Mouse (Mus musculus) left cerebral cortex, adult 2 months (tissue): Measurements from ENCODE around the gene Ppp2ca. TPM values are rescaled to one million over a fixed set of nuclear protein-coding genes. Genes with fewer than 3 reads are reported as not detected.
A peak's percentile ranks its signal among the peaks of the same experiment; 100 is the strongest.
"Not testable (repeated sequence)": the region's sequence is repeated elsewhere in the genome, so short reads cannot be mapped to it uniquely, and the experiment has no call there.

Source experiments
- DNase-seq, 2 experiments: peaks; one replicate each; pipeline ENCODE4 v3.0.0; 2021 to 2022; ENCODE audit warnings: low spot score in 2 of 2, mixed read lengths in 1 of 2; ENCODE audit errors: extremely low spot score in 1 of 2
- H3K27ac ChIP-seq: fragments of 200-600 bp; 2 replicates; pipeline ENCODE4 v1.8.1; 2022
- H3K4me3 ChIP-seq: fragments of 200-600 bp; 2 replicates; pipeline ENCODE4 v1.8.1; 2022
- CTCF ChIP-seq: fragments of 200-600 bp; IDR thresholded peaks from 2 replicates; pipeline ENCODE4 v1.8.1; 2022; ENCODE audit warnings: antibody characterized with exemption, mild to moderate bottlenecking, moderate library complexity
- intact Hi-C: fragments of 180-260 bp; cut with DNase I; formaldehyde crosslinking; loops from one replicate; pipeline ENCODE4 v1.15.1; 2025
- total RNA-seq, 2 experiments: library from RNA; stranded (reverse); gene quantifications; 2 replicates each; pipeline ENCODE4 v1.2.3; 2021

The Ppp2ca gene
- total RNA-seq, 2 experiments from 2014 or later = 109 to 121 TPM

DNA sequence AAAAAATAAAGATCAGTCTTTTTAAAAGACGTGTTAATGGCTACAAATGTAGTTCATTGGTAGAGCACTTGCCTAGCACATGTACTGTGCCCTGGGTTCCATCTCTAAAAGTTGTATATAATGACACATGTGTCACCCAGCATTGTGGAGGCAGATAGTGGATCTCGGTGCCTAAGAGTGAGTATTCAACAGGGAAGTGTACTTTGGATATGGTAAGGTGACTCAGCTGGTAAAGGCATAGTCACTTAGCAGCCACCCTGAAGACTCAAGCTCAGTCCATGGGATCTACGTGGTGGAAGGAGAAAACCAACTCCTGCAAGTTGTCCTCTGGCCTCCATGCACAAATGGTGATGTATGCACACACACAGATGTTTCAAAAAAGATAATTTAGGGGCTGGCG lies 26.0 kb downstream of the Ppp2ca start:
- intact Hi-C loops = no loop called here
- H3K4me3 ChIP-seq = no peak overlapping the region
- no peak for TF ChIP-seq CTCF
- H3K27ac ChIP-seq = no peak overlapping the region
- DNase-seq = no peak

DNA sequence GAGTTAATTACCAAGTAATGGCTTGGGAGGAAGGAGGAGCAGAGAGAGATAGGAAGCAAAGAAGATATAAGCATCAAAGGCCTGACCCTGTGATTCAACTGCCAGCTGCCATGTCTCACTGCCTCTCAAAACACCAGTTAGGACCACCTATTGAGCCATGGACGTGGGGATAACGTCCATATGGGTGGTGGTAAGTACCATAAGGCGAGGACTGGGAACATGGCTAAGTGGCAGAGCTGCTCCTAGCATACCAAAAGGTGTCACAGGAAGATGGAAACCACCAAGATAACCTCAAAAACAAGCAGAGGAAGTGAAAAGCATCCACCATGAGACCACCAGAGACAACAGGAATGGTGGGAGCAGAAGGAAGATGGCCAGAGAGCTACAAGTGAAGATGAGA lies 28.7 kb downstream of the Ppp2ca start:
- no peak for TF ChIP-seq CTCF
- no peak for DNase-seq
- Histone ChIP-seq H3K27ac (no peak overlapping the region; the same call in 1 of the 2 replicates), H3K4me3 (no peak overlapping the region)
- intact Hi-C loops = no loop called here

DNA sequence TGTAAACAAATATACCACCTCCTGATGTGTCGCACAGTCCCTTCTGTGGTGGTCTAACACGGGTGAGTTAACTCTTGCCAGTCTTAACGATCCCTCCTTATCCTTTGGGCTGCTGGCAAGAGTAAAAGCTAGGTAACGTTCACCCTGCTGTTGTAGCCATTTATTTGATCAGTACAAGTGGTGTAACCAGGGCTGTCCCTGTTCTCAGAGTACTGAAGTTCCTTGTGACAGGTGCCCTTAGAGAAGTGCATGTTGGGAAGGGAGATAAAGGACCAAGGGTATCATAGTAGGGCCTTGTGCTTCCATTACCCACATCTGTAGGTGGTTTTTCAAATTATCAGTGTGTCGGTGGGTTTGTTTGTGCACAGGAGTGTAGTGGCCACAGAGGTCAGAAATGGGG lies 29.3 kb downstream of the Ppp2ca start:
- intact Hi-C loops = no loop called here
- no peak for TF ChIP-seq CTCF
- Histone ChIP-seq H3K27ac (peak overlapping the region; percentile 80; the same call in 1 of the 2 replicates), H3K4me3 (no peak overlapping the region)
- no peak for DNase-seq

DNA sequence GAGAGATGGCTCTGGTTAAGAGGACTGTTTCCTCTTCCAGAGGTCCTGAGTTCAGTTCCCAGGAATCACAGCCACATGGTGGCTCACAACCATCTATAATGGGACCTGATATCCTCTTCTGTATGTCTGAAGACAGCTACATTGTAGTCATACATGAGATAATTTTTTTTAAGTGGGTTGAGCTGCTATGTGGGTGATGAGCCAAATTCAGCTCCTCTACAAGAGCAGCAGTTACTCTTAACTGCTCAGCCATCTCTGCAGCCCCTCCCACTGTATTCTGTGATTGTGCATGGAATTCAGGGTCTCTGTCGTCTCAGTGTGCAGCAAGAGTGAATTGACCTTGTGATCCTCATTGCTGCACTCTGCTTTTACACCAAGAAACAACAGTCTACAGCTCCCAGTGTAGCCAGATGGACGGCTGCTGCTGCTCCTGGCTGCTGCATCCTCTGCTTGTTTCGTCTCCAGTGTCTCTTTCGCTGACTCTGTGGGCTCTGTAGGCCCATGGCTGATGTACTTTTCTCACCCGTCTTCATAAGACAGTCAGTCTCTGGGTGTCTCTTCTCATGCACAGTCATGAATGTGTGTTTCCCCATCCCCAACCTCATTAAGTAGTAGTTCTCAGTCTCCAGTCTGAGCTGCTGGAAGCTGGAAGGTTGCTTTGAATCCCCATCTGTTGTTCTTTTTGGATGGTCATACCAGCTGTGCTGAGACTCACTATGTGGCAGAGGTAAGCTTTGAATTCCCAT lies 30.0 kb downstream of the Ppp2ca start:
- Histone ChIP-seq H3K4me3 (no peak overlapping the region), H3K27ac (peak overlapping the region; percentile 80)
- TF ChIP-seq CTCF = no peak
- DNase-seq = peak in 1 of 2 experiments; percentile 25
- intact Hi-C loops = no loop called here

DNA sequence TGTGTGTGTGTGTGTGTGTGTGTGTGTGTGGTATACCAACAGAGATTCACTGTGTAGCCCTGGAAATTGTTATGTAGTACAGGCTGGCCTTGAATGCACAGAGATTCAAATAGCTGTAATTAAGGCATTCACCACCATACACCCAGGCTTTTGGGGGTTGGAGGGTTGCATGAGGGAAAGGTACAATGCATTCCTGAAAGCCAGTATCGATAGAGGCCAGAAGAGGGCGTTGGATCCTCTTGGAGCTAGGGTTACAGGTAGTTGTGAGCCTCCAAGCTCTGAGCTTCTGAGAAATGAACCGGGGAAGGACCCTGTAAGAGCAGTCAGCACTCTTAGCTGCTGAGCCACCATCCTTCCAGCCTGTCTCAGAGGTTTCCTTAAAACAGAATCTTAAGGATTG lies 30.7 kb downstream of the Ppp2ca start:
- no peak overlapping the region for H3K4me3 ChIP-seq
- H3K27ac ChIP-seq = peak overlapping the region; percentile 78
- peak in 1 of 2 experiments; percentile 24 for DNase-seq
- intact Hi-C loops = no loop called here
- peak; percentile 28; the same call in 1 of the 2 replicates for TF ChIP-seq CTCF

DNA sequence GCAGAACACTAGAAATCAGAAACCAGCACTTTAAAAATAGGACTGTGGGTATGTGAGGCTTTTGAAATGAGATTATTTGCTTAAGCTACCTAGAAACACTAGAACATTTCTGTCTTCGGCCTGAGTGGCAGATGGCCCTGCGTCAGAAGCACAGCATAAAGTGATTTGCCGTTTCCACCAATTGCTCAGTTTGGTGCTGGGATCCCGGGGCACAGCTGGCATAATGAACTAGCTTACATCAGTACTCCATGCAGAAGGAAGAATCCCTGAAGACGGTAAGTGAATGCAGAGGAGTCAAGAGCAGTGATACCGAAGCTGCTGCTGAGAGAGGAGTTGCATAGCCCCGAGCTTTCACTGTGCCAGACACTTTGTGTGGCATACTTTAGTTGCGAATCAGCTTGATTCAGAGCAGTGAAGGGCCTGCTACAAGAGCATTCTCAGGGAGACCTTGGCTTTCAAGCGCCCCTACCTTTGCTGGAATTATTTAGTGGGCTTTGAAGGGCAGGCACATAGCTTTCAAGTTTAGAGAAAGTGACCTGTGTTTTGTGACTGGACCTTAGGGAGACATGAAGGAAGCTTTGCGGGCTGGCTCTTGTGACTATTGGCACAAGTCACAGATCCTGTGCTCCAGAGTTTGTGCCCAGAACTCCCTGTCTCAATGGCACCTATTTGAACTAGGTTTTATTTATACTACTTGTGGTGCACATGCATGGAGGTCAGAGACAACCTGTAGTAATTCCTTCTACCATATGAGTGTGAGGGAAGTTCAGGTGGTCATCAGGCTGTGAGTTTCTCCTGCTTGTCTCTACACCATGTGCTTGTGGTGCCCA lies 31.4 kb downstream of the Ppp2ca start:
- Histone ChIP-seq H3K27ac (peak overlapping the region; percentile 78), H3K4me3 (no peak overlapping the region)
- peak; percentile 50 to 61 for DNase-seq
- no peak for TF ChIP-seq CTCF
- intact Hi-C loops = no loop called here

DNA sequence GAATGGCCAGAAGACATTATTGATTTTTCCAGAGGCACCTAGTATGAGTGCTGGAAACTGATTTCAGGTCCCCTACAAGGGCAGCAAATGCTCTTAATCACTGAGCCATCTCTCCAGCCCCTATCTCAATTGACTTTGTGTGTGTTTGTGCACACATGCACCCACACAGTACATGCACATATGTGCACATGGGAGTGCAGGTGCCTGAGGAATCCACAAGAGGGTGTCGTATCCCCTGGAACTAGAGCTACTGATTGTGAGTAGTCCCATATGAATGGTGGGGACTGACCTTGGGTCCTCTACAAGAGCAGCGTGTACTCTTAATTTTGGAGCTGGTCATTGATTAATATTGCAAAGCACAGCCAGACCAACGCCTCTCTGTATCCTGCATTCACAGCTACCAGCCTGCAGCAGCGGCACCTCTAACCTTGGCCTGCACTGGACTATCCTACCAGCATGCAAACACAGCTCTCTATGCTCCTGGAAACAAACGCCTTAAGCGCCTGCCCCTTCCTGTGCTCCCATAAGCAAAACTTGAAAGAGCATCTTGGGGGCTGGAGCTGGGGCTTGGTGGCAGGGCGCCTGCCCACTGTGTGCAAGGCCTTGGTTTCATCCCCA lies 32.1 kb downstream of the Ppp2ca start:
- Histone ChIP-seq H3K27ac (peak overlapping the region; percentile 51), H3K4me3 (no peak overlapping the region)
- peak; percentile 31 for TF ChIP-seq CTCF
- intact Hi-C loops = no loop called here
- no peak for DNase-seq

DNA sequence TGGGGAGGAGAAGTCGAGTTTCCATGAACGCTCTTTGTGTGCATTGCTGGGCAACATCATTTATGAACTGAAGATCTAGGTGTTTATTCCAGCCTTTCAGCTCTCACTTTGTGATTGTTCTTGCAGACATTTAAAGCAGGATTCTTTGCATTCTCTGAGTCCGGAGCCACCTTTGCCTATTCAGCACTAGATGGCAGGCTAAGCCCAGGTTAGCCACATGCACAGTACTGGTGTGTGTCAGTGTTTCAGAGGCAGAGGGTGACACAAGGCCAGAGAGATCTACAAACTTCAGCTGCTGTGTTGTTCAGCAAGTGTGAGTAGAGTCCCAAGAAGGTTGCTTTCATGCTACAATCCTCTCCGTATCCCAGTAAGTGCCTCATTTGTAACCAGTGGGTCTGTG lies 45.2 kb downstream of the Ppp2ca start:
- not testable (repeated sequence) for H3K27ac ChIP-seq
- intact Hi-C loops = loop anchor here (2.0 kb wide), 2 partner anchors 77 to 199 kb away; no protein-coding TSS in a partner anchor

DNA sequence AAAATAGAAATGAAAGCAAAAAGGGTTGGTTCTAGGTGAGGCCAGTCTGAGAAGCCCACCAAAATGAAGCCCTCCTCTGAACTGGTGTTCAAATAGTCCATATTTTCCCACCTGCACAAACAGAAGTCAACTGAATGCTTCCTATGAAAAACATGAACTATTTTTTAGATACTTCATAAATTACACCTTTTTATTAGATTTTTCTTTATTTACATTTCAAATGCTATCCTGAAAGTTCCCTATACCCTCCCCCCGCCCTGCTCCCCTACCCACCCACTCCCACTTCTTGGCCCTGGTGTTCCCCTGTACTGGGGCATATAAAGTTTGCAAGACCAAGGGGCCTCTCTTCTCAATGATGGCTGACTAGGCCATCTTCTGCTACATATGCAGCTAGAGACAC lies 46.9 kb downstream of the Ppp2ca start, which contains the start of gene Olfr1373:
TSS of gene Olfr1373 (minus strand) at position 101 of the 400 bp plus-strand sequence.
- H3K4me3 ChIP-seq, H3K27ac ChIP-seq, DNase-seq, intact Hi-C loops: not testable (repeated sequence)

More for the DNA sequence above, 45.2 kb downstream of the Ppp2ca start:
- not testable (repeated sequence) for H3K4me3 ChIP-seq
- TF ChIP-seq CTCF = peak; percentile 71
- DNase-seq = peak; percentile 39

DNA sequence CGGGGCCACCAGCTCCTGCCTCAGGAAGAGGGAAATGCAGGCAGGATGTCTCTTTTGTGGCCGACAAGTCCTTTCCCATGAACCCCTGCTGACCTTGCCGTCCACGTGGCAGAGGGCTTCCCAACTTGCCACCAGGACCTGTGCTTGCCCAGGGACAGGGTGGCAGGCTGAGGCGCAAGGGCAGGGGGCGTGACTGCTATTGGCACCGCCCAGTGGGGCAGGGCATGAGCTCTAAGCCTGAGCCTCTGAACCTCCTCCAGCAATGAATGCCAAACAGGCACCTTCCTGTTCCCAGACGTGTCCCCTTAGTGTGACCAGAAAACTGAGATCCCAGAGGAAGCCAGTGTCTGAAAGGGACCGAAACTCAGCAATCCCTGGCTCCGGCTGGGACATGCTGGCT lies 65.4 kb downstream of the Ppp2ca start:
- no peak overlapping the region for H3K4me3 ChIP-seq
- intact Hi-C loops = no loop called here
- TF ChIP-seq CTCF = no peak
- DNase-seq = no peak
- no peak overlapping the region for H3K27ac ChIP-seq

DNA sequence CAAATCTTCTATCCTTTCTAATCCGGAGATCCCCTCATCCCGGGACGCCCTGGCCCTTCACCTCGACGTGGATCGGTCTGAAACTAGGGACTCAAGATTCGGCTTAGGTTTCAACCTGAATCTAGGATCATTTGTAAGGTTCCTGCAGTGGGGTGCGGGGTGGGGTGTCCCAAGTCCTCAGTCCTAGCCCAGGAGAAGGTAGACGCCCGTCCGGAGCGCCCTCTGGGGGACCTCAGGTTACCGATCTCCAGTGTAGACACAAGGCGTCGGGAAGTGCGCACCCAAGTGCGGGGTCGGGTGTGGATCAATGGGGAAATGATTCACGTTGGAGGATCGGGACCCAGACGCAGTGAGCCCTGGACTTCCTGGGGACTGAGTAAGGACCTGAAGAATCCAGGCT lies 68.6 kb downstream of the Ppp2ca start:
- Histone ChIP-seq H3K27ac (no peak overlapping the region), H3K4me3 (no peak overlapping the region)
- intact Hi-C loops = no loop called here
- no peak; the same call in 1 of the 2 replicates for TF ChIP-seq CTCF
- no peak for DNase-seq

DNA sequence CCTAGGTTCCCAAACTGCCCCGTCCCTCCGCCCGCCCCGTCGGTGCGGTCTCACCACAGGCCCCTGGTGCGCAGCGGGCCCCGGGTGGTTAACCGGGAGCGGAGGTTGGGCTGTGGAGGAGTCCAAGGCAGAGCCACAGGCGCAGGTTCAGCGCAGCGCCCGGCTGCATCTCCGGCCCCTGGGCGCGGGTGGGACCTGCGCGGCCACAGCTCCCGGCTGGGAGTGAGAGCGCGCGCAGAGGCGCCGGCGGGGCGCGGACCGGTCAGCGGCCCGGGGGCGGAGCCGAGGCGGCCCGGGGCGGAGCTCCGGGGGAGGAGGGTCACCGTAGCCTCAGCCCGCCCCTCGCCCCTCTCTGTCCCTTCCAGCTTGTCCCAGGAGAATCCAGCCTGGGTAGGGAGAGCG lies 69.4 kb downstream of the Ppp2ca start:
- H3K4me3 ChIP-seq = peak overlapping the region; percentile 29; the same call in 1 of the 2 replicates
- DNase-seq, H3K27ac ChIP-seq, intact Hi-C loops: not testable (repeated sequence)
